Mouse (Mus musculus) induced T-regulatory cell, adult 2 months (primary cell): ENCODE measurements around the gene Map2k6.
"Not testable (repeated sequence)": the region's sequence is repeated elsewhere in the genome, so short reads cannot be mapped to it uniquely, and the experiment has no call there.

Source experiments
- DNase-seq: peaks from one replicate; pipeline ENCODE4 v3.0.0-alpha.2; 2012; ENCODE audit warnings: low read depth

Map2k6 gene

GRCm38 (mm10) chr11:110398553-110399239 is at the start of gene Map2k6:
Gene Map2k6 (plus strand): TSS chr11:110399122.
- DNase-seq = peak; percentile 90

GRCm38 (mm10) chr11:110354261-110354660 is 44.7 kb upstream of the Map2k6 start:
- DNase-seq = no peak

GRCm38 (mm10) chr11:110355131-110355530 is 43.8 kb upstream of the Map2k6 start:
- DNase-seq = not testable (repeated sequence)

GRCm38 (mm10) chr11:110357756-110358551 is 41.0 kb upstream of the Map2k6 start:
- no peak for DNase-seq

GRCm38 (mm10) chr11:110365016-110365415 is 33.9 kb upstream of the Map2k6 start:
- peak; percentile 66 for DNase-seq

GRCm38 (mm10) chr11:110366902-110367301 is 32.0 kb upstream of the Map2k6 start:
- peak; percentile 38 for DNase-seq

GRCm38 (mm10) chr11:110367638-110368037 is 31.3 kb upstream of the Map2k6 start:
- no peak for DNase-seq

- no peak for DNase-seq
Observed at GRCm38 (mm10) chr11:110369312-110370019, 29.5 kb upstream of the Map2k6 start.

GRCm38 (mm10) chr11:110371827-110372226 is 27.1 kb upstream of the Map2k6 start:
- no peak for DNase-seq

GRCm38 (mm10) chr11:110372266-110372954 is 26.5 kb upstream of the Map2k6 start:
- DNase-seq = no peak

GRCm38 (mm10) chr11:110374036-110374435 is 24.9 kb upstream of the Map2k6 start:
- no peak for DNase-seq

GRCm38 (mm10) chr11:110379661-110380309 is 19.1 kb upstream of the Map2k6 start:
- no peak for DNase-seq

GRCm38 (mm10) chr11:110380310-110380668 is 18.6 kb upstream of the Map2k6 start:
- no peak for DNase-seq

- no peak for DNase-seq
Observed at GRCm38 (mm10) chr11:110385487-110385886, 13.4 kb upstream of the Map2k6 start.

GRCm38 (mm10) chr11:110392763-110393162 is 6.2 kb upstream of the Map2k6 start:
- no peak for DNase-seq

GRCm38 (mm10) chr11:110394788-110395452 is 4.0 kb upstream of the Map2k6 start:
- no peak for DNase-seq

- DNase-seq = no peak
Observed at GRCm38 (mm10) chr11:110396085-110396484, 2.8 kb upstream of the Map2k6 start.

GRCm38 (mm10) chr11:110399240-110400150 is 573 bp downstream of the Map2k6 start:
- no peak for DNase-seq

GRCm38 (mm10) chr11:110400283-110400682 is 1.4 kb downstream of the Map2k6 start:
- DNase-seq = no peak

GRCm38 (mm10) chr11:110402671-110403070 is 3.7 kb downstream of the Map2k6 start:
- no peak for DNase-seq
